ENCODE assay signal across 10 mouse cellular contexts in genomic region chr17:31011551-31012394, GRCm38 (mm10). TPM values are rescaled to one million over a fixed set of nuclear protein-coding genes. Genes with fewer than 3 reads are reported as not detected.
DNase-seq lines count a peak whose midpoint lies in the region; ATAC-seq and TF ChIP-seq lines count a peak whose summit lies in the region.
"Had no signal": no experiment of that assay in that cellular context is flagged by ENCODE, and none has a peak within 500 bp of the region (broad histone marks: within the 10 kb centered on the region; RNA-seq: fewer than 3 reads in every experiment).

No protein-coding gene starts in this region.

- intact Hi-C loops in heart, postnatal 36 days (cut with DNase I): loop anchor here (1.0 to 5.0 kb wide), 3 partner anchors 108 to 231 kb away; no protein-coding TSS in a partner anchor

- peak; percentile 33 for DNase-seq in right cerebral cortex, adult 18-20 months
- DNase-seq in right cerebral cortex, postnatal 25 days: no peak
- peak; percentile 57 to 68 for DNase-seq in heart, postnatal 36 days
- DNase-seq in ovary, postnatal 36 days (ENCODE audit: low spot score): peak; percentile 34
- no peak for DNase-seq in layer of hippocampus, adult 9-10 months (ENCODE audit: low spot score)

- no peaks in the 10 kb centered on the region for H3K4me1 ChIP-seq in cortical plate, adult 2 months (ENCODE audit: control insufficient read depth, insufficient read depth, low read length)
- peaks cover 4% of the 10 kb centered on the region; the same call in 1 of the 2 replicates for H3K4me1 ChIP-seq in liver, embryonic 12.5 days
- H3K4me1 ChIP-seq: heart, embryonic 13.5 days had no signal

- no peak overlapping the region for H3K9ac ChIP-seq in liver, embryonic 12.5 days
- H3K9ac ChIP-seq: heart, embryonic 13.5 days had no signal

- peaks cover 17% of the 10 kb centered on the region; the same call in 1 of the 2 replicates for H3K27me3 ChIP-seq in liver, embryonic 12.5 days (replicated peaks)

- no peak for TF ChIP-seq POLR2A in cortical plate, adult 2 months (IDR thresholded peaks at IDR 0.05; ENCODE audit: extremely low read depth, insufficient read depth, low read length)

- H3K9me3 ChIP-seq in liver, embryonic 12.5 days (replicated peaks): no peaks in the 10 kb centered on the region

- 23% methylated on average over 9 of the region's 9 CpGs for WGBS in liver, embryonic 12.5 days (ENCODE audit: insufficient replicate concordance)

- H3K27ac ChIP-seq in cortical plate, adult 2 months (ENCODE audit: insufficient read depth, low read length): no peak overlapping the region
- no peak overlapping the region for H3K27ac ChIP-seq in liver, embryonic 12.5 days
- H3K27ac ChIP-seq: heart, embryonic 13.5 days had no signal

- peak; percentile 76 for ATAC-seq in activated CD4-positive, CD25-positive, alpha-beta regulatory T cell, adult 4 months
- ATAC-seq in liver, embryonic 12.5 days: no peak

- H3K36me3 ChIP-seq in liver, embryonic 12.5 days: no peaks in the 10 kb centered on the region
- H3K36me3 ChIP-seq: heart, embryonic 13.5 days had no signal

- H3K4me3 ChIP-seq in cortical plate, adult 2 months (ENCODE audit: insufficient read depth, low read length): no peak overlapping the region
- no peak overlapping the region for H3K4me3 ChIP-seq in liver, embryonic 12.5 days
- H3K4me3 ChIP-seq: heart, embryonic 13.5 days had no signal

- 0 out of 2 replicates have a peak overlapping the region, but pooled peaks have one; percentile 10 for H3K4me2 ChIP-seq in liver, embryonic 12.5 days
- H3K4me2 ChIP-seq: heart, embryonic 13.5 days had no signal

- TF ChIP-seq CTCF in cortical plate, adult 2 months (IDR thresholded peaks at IDR 0.05; ENCODE audit: extremely low read depth, insufficient read depth, low read length): peak; percentile 99

RNA-seq across cellular contexts. Expression of gene Abcg1, which starts 45.7 kb away (rescaled TPM):
- polyA plus RNA-seq in activated CD4-positive, CD25-positive, alpha-beta regulatory T cell, adult 4 months (2017; shearing (Covaris generic)): 100 to 1,000 TPM; 104 to 116 TPM
- 27.8 and 29.8 TPM in 2 replicates for polyA plus RNA-seq in cortical plate, adult 2 months (2012; rRNA removed)
- 1 to 10 TPM; 5.1 to 8.5 TPM for total RNA-seq in heart, postnatal 36 days (2021)
- polyA plus RNA-seq in liver, embryonic 12.5 days (2016; fragmentation: Nextera tagmentation; extraction: Ambion mirVana): 5.4 and 5.5 TPM in 2 replicates

RNA-seq across cellular contexts. Expression of gene Umodl1, which starts 57.3 kb away (rescaled TPM):
- not detected for polyA plus RNA-seq in activated CD4-positive, CD25-positive, alpha-beta regulatory T cell, adult 4 months (2017; shearing (Covaris generic))
- polyA plus RNA-seq in cortical plate, adult 2 months (2012; rRNA removed): 0.13 and 0.53 TPM in 2 replicates
- total RNA-seq in heart, postnatal 36 days (2021): not detected
- not detected in 2 replicates for polyA plus RNA-seq in liver, embryonic 12.5 days (2016; fragmentation: Nextera tagmentation; extraction: Ambion mirVana)
- polyA plus RNA-seq: neural tube, embryonic 14.5 days had no signal

Comparison
In these comparisons a context has a peak if more than half of its experiments do, and no peak if none do; other contexts are left out.
1. DNase-seq: peak in right cerebral cortex, adult 18-20 months (single experiment), heart, postnatal 36 days (2 of 2) and ovary, postnatal 36 days (single experiment); none in right cerebral cortex, postnatal 25 days (single experiment) and layer of hippocampus, adult 9-10 months (single experiment).